Mouse (Mus musculus): ENCODE measurements around the gene Mpeg1. TPM values are rescaled to one million over a fixed set of nuclear protein-coding genes. Genes with fewer than 3 reads are reported as not detected.
A peak's percentile ranks its signal among the peaks of the same experiment; 100 is the strongest.

Gene Mpeg1
- total RNA-seq, 2 experiments from 2014 or later: 4.8 to 5.3 TPM

GRCm38 (mm10) chr19:12464674-12465073 is 4.1 kb downstream of the Mpeg1 start:
- intact Hi-C loops (cut with DNase I): loop anchor here (5.0 kb wide), 2 partner anchors 38 to 53 kb away; partner anchors contain the start of gene Dtx4
- no peak for DNase-seq

- intact Hi-C loops (cut with DNase I): loop anchor here (1.0 to 5.0 kb wide), 3 partner anchors 37 to 127 kb away; partner anchors contain the start of gene Dtx4
- DNase-seq: no peak
Observed at GRCm38 (mm10) chr19:12465530-12466144, 5.1 kb downstream of the Mpeg1 start.

GRCm38 (mm10) chr19:12466204-12466603 is 5.6 kb downstream of the Mpeg1 start:
- intact Hi-C loops (cut with DNase I): loop anchor here (1.0 to 5.0 kb wide), 3 partner anchors 36 to 126 kb away; partner anchors contain the start of gene Dtx4
- peak; percentile 71 to 79 for DNase-seq

GRCm38 (mm10) chr19:12467436-12467835 is 6.9 kb downstream of the Mpeg1 start:
- intact Hi-C loops (cut with DNase I): loop anchor here (5.0 kb wide), 2 partner anchors 35 to 50 kb away; partner anchors contain the start of gene Dtx4

GRCm38 (mm10) chr19:12471866-12472265 is 11.3 kb downstream of the Mpeg1 start:
- no peak for DNase-seq
- intact Hi-C loops (cut with DNase I): no loop called here

More at GRCm38 (mm10) chr19:12467436-12467835, 6.9 kb downstream of the Mpeg1 start:
- peak in 1 of 2 experiments; percentile 68 for DNase-seq

GRCm38 (mm10) chr19:12472381-12472976 is 11.9 kb downstream of the Mpeg1 start:
- DNase-seq: no peak
- intact Hi-C loops (cut with DNase I): no loop called here

- intact Hi-C loops (cut with DNase I): no loop called here
- no peak for DNase-seq
Observed at GRCm38 (mm10) chr19:12473201-12473641, 12.6 kb downstream of the Mpeg1 start.

- no peak for DNase-seq
- intact Hi-C loops (cut with DNase I): no loop called here
Observed at GRCm38 (mm10) chr19:12473951-12474350, 13.4 kb downstream of the Mpeg1 start.

- intact Hi-C loops (cut with DNase I): no loop called here
- DNase-seq: peak; percentile 94
Observed at GRCm38 (mm10) chr19:12475380-12476250, 15.0 kb downstream of the Mpeg1 start.

GRCm38 (mm10) chr19:12476721-12477270 is 16.2 kb downstream of the Mpeg1 start:
- intact Hi-C loops (cut with DNase I): no loop called here
- DNase-seq: no peak

- no peak for DNase-seq
- intact Hi-C loops (cut with DNase I): no loop called here
Observed at GRCm38 (mm10) chr19:12478369-12478768, 17.8 kb downstream of the Mpeg1 start.

GRCm38 (mm10) chr19:12483782-12484181 is 23.2 kb downstream of the Mpeg1 start:
- peak; percentile 60 to 71 for DNase-seq
- intact Hi-C loops (cut with DNase I): no loop called here

GRCm38 (mm10) chr19:12484210-12484609 is 23.6 kb downstream of the Mpeg1 start:
- no peak for DNase-seq

GRCm38 (mm10) chr19:12485223-12485622 is 24.6 kb downstream of the Mpeg1 start:
- no peak for DNase-seq
- intact Hi-C loops (cut with DNase I): no loop called here

More at GRCm38 (mm10) chr19:12484210-12484609, 23.6 kb downstream of the Mpeg1 start:
- intact Hi-C loops (cut with DNase I): no loop called here

GRCm38 (mm10) chr19:12485631-12486030 is 25.1 kb downstream of the Mpeg1 start:
- intact Hi-C loops (cut with DNase I): no loop called here
- no peak for DNase-seq

GRCm38 (mm10) chr19:12486875-12487274 is 26.3 kb downstream of the Mpeg1 start:
- peak; percentile 86 to 87 for DNase-seq
- intact Hi-C loops (cut with DNase I): no loop called here

GRCm38 (mm10) chr19:12487511-12488204 is 27.1 kb downstream of the Mpeg1 start:
- intact Hi-C loops (cut with DNase I): no loop called here
- DNase-seq: no peak

- no peak for DNase-seq
- intact Hi-C loops (cut with DNase I): no loop called here
Observed at GRCm38 (mm10) chr19:12488205-12488966, 27.8 kb downstream of the Mpeg1 start.

- intact Hi-C loops (cut with DNase I): no loop called here
- peak; percentile 63 to 68 for DNase-seq
Observed at GRCm38 (mm10) chr19:12488969-12489674, 28.5 kb downstream of the Mpeg1 start.
